Mouse (Mus musculus) stomach, postnatal 0 days (tissue): ENCODE results near the gene Grin2c.

Experiments used
- CTCF ChIP-seq: IDR thresholded peaks from 2 replicates; pipeline ENCODE4 v1.5.1; 2016; ENCODE audit warnings: antibody characterized with exemption, low read depth, mild to moderate bottlenecking, moderate library complexity
- EP300 ChIP-seq: optimal IDR thresholded peaks from 2 replicates; pipeline ENCODE3; 2016; ENCODE audit warnings: antibody characterized with exemption

DNA sequence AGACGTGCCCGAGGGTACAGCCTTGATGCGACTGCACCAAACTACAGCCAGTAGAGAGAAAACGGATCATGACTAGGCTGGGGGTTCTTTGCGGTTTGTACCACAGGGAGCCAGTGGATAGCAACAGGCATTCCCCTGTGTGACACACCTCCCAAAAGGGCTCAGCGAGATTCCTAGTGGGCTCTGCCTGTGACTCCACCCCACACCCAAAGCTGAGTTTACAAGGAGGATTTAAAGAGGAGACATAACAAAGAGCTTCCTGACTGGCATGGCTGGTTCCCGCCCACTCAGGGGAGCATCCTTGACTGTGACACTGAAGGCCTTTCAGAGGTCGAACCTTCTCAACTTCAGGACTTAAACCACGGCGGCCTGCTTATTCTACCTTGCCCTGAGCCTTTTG lies 24.5 kb upstream of the Grin2c start:
- TF ChIP-seq CTCF (no peak), EP300 (no peak)
